Mouse (Mus musculus): ENCODE measurements around the gene Poldip3.

Gene Poldip3

GRCm38 (mm10) chr15:83165526-83166315 is 16.5 kb upstream of the Poldip3 start:
- no peak for ATAC-seq (ENCODE audit: low TSS enrichment)

GRCm38 (mm10) chr15:83164971-83165471 is 15.8 kb upstream of the Poldip3 start:
- no peak for ATAC-seq (ENCODE audit: low TSS enrichment)

- no peak for ATAC-seq (ENCODE audit: low TSS enrichment)
Observed at GRCm38 (mm10) chr15:83162818-83163485, 13.8 kb upstream of the Poldip3 start.

GRCm38 (mm10) chr15:83162001-83162400 is 12.8 kb upstream of the Poldip3 start:
- ATAC-seq (ENCODE audit: low TSS enrichment), result no peak

GRCm38 (mm10) chr15:83161062-83161748 is 12.0 kb upstream of the Poldip3 start:
- no peak for ATAC-seq (ENCODE audit: low TSS enrichment)

- ATAC-seq (ENCODE audit: low TSS enrichment), result no peak
Observed at GRCm38 (mm10) chr15:83160561-83160960, 11.4 kb upstream of the Poldip3 start.

- ATAC-seq (ENCODE audit: low TSS enrichment), result no peak
Observed at GRCm38 (mm10) chr15:83159823-83160222, 10.6 kb upstream of the Poldip3 start.

GRCm38 (mm10) chr15:83158587-83159160 is 9.5 kb upstream of the Poldip3 start:
- no peak for ATAC-seq (ENCODE audit: low TSS enrichment)

GRCm38 (mm10) chr15:83157667-83158064 is 8.5 kb upstream of the Poldip3 start:
- no peak for ATAC-seq (ENCODE audit: low TSS enrichment)

GRCm38 (mm10) chr15:83156929-83157666 is 7.9 kb upstream of the Poldip3 start:
- ATAC-seq (ENCODE audit: low TSS enrichment), result peak; percentile 69

GRCm38 (mm10) chr15:83155672-83156419 is 6.7 kb upstream of the Poldip3 start:
- no peak for ATAC-seq (ENCODE audit: low TSS enrichment)

GRCm38 (mm10) chr15:83154309-83154708 is 5.1 kb upstream of the Poldip3 start:
- no peak for ATAC-seq (ENCODE audit: low TSS enrichment)

- ATAC-seq (ENCODE audit: low TSS enrichment), result no peak
Observed at GRCm38 (mm10) chr15:83150694-83151093, 1.5 kb upstream of the Poldip3 start.

- ATAC-seq (ENCODE audit: low TSS enrichment), result no peak
Observed at GRCm38 (mm10) chr15:83150073-83150442, 874 bp upstream of the Poldip3 start.

- ATAC-seq (ENCODE audit: low TSS enrichment), result peak; percentile 78
Observed at GRCm38 (mm10) chr15:83148801-83149195, 386 bp downstream of the Poldip3 start.

GRCm38 (mm10) chr15:83148395-83148794 is 789 bp downstream of the Poldip3 start:
- ATAC-seq (ENCODE audit: low TSS enrichment), result no peak

- ATAC-seq (ENCODE audit: low TSS enrichment), result no peak
Observed at GRCm38 (mm10) chr15:83145541-83145940, 3.6 kb downstream of the Poldip3 start.

GRCm38 (mm10) chr15:83142861-83143260 is 6.3 kb downstream of the Poldip3 start:
- peak; percentile 88 for ATAC-seq (ENCODE audit: low TSS enrichment)

GRCm38 (mm10) chr15:83135654-83136053 is 13.5 kb downstream of the Poldip3 start:
- no peak for ATAC-seq (ENCODE audit: low TSS enrichment)

GRCm38 (mm10) chr15:83134671-83135070 is 14.5 kb downstream of the Poldip3 start:
- no peak for ATAC-seq (ENCODE audit: low TSS enrichment)
